Mouse (Mus musculus): ENCODE results near the gene 2300002M23Rik.

The 2300002M23Rik gene

DNA sequence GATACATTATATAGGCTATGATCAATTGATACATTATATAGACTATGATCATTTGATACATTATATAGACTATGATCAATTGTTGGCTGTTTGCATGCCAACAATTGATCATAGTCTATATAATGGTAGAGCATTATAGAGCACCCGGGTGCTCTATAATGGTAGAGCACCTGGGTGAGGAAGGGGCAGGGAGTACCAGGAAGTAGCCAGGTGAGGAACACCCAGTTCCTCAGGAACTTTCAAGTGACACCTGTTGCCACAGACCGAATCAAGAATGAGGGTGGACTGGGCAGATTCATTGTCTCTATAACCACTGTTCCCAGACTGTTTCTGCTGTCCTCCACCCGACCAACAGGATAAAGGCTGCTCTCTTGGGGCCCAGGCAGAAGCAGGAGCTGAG is at the start of gene 2300002M23Rik:
TSS of gene 2300002M23Rik (plus strand) at position 301 of the 400 bp plus-strand sequence.
- no peak for DNase-seq (ENCODE audit: low spot score in 2 of 2)

DNA sequence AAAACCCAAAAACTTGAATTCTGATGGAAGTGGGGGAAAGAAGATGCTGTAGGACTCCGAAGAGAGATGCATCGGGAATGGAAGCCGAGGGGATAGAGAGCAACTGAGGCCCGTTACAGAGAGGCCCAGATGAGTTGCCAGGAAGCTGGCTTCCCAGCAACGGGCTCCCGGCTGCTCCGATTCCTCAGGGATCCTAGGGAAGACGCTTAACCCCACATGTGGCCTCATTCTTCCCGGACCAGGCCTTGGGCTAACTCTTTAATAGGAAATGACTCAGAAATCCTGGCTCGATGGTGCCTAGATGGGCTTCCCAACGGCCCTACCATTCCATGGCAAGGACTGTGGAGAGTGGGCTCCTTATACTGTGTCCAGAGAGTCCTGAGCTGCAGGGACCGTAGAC is 49.7 kb upstream of the 2300002M23Rik start:
- no peak for DNase-seq (ENCODE audit: low spot score in 2 of 2)

DNA sequence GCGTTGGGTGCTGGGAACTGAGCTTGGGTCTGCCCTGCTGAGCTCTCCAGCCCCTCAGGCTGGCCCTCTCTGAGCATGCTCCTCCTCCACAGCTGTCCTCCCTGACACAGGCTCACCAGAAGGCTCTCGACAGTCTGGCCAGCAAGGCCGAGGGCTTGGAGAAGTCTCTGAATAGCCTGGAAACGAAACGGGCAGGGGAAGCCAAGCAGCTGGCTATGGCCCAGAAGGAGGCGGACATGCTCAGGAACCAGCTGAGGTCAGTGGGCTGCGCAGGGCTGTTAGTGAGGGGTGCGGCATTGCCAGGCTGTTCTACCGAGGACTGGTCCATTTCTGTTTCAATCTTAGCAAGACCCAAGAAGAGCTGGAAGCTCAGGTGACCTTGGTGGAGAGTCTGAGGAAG is 42.9 kb upstream of the 2300002M23Rik start:
- DNase-seq (ENCODE audit: low spot score in 2 of 2): no peak

DNA sequence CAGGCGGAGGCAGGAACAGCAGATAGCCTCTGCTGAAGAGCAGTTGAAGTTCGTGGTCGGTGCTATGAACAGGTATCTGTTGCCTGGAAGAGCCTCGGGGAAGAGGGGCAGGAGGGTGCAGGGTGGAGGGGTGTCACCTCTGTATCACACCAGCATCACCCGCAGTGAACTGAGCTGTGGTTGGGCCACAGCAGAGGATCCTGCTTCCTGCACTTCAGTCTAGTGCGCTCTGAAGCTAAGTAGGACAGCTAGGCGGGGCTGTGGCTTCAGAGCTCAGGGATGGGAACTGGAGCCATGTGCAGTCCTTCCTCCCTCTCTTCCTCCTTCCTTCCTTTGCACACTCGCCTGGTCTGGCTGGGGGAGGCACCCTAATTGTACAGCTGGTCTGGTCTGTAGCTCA is 40.6 kb upstream of the 2300002M23Rik start:
- DNase-seq (ENCODE audit: low spot score in 2 of 2): no peak

GRCm38 (mm10) chr17:35532360-35532759 is 34.9 kb upstream of the 2300002M23Rik start:
- DNase-seq (ENCODE audit: low spot score in 2 of 2): no peak

DNA sequence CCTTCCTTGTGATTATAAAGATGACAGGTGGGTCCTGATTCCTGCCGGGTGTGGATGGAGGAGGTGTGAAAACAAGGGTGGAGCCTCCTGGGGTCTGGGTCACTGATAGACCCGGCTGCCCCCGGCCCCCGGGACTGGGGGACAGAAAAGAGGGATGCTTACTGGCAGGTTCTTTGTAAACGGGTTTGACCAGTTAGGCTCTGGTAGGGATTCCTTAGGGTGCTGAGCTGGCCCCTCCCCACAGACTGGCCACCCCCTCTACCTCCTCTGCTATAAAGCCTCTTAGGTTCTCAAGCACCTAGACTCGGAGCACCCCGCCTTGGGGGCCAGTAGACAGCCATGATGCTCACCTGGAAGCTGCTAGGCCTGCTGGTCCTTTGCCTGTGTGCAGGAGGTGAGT is 34.3 kb upstream of the 2300002M23Rik start, which contains the start of gene Psors1c2:
TSS of gene Psors1c2 (plus strand) at position 301 of the 400 bp plus-strand sequence.
- no peak for DNase-seq (ENCODE audit: low spot score in 2 of 2)

DNA sequence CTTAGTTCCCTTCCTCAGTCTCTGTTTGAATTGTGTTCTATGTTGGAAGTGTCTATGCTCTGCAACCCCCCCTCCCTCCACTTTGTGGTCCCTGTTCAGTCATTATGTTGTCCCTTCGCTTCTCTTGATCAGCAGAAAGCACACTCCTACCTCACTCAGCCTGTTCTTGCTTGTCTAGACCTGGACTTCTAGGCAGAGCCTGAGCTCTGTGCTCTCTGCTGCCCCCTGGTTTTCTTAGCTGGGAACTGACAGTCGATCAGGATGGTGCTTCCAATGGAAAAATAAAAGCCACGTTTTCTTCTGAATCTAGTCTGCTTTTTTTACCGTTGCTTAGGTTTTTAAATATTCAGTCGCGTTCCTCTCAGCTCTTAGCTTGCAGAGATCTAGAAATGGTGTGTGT is 32.9 kb upstream of the 2300002M23Rik start:
- DNase-seq (ENCODE audit: low spot score in 2 of 2): peak; percentile 86 to 89

GRCm38 (mm10) chr17:35537421-35537820 is 29.8 kb upstream of the 2300002M23Rik start:
- DNase-seq (ENCODE audit: low spot score in 2 of 2): peak; percentile 47 to 50

DNA sequence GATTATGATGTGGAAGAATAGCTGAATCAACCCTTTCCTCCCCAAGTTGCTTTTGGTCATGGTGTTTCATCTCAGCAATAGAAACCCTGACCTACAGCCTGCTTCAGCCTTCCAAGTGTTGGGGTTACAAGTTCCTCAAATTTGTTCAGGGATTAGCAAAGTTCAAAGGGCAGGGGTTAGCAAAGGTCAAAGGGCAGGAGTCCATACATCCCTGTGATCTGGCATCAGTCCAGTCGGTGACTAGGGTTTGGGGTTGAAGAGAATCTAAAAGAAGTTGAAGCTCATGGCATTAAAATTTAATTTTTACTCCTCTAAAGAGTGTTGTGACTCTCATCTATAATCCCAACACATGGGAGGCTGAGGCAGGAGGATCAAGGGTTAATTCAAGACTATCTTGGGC is 28.8 kb upstream of the 2300002M23Rik start:
- DNase-seq (ENCODE audit: low spot score in 2 of 2): no peak

DNA sequence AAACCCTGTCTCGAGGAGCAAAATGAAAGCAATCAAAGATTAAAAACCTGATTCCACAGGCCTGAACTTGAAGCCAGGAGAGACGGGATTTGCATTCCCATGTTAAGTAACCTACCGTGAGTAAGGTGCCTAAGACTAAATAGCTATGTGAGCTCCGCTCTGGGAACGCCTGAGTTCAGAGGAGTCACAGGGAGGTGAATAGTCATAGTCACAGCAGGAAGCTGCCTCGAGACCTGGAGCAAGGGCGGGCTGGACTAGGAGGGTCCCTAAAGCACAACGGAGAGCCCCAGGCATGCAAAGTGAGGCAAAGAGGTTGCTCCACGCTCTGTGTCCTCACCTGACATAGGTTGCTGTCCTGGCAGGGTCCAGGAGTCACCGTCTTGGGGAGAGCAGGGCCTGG is 27.7 kb upstream of the 2300002M23Rik start:
- DNase-seq (ENCODE audit: low spot score in 2 of 2): no peak

- DNase-seq (ENCODE audit: low spot score in 2 of 2): peak in 1 of 2 experiments; percentile 27
Observed at GRCm38 (mm10) chr17:35542761-35543411, 24.4 kb upstream of the 2300002M23Rik start.

GRCm38 (mm10) chr17:35543412-35543861 is 23.8 kb upstream of the 2300002M23Rik start:
- peak in 1 of 2 experiments; percentile 40 for DNase-seq (ENCODE audit: low spot score in 2 of 2)

- DNase-seq (ENCODE audit: low spot score in 2 of 2): no peak
Observed at GRCm38 (mm10) chr17:35544001-35544400, 23.2 kb upstream of the 2300002M23Rik start.

DNA sequence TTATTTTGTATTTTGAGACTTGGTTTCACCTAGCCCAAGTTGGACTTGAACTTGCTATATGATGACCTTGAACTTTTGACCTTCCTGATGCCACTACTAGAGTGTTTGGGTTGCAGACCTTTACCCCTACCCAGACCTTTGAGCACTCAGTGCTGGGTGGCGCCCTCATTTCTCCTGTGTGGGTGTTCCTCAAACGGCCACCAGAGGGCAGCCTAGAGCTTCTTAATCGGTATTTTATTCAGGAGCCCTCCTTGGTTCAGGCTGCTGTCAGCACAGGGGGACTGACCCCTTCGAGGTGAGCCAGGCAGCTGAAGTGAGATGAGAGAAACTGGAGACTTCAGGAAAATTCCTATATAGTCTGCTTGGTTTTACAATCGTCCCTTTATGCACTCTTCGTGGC is 22.6 kb upstream of the 2300002M23Rik start:
- DNase-seq (ENCODE audit: low spot score in 2 of 2): peak; percentile 67 to 71

DNA sequence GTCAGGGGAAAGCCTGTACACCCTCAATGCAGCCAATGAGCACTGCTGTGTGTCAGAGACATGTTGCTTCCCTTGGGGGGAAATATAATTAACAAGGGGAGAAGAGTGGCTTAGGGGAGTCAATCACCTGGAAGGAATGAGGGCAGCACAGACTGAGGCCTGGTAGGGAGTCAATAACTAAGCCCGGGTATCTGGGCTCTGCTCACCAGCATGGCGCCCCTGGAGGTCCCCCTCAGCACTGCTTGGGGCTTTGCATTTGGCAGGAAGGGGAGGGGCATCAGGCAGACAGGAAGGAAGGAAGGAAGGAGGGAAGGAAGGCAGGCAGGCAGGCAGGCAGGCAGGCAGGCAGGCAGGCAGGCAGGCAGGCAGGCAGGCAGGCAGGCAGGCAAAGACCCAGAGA is 19.8 kb upstream of the 2300002M23Rik start:
- DNase-seq (ENCODE audit: low spot score in 2 of 2): no peak

DNA sequence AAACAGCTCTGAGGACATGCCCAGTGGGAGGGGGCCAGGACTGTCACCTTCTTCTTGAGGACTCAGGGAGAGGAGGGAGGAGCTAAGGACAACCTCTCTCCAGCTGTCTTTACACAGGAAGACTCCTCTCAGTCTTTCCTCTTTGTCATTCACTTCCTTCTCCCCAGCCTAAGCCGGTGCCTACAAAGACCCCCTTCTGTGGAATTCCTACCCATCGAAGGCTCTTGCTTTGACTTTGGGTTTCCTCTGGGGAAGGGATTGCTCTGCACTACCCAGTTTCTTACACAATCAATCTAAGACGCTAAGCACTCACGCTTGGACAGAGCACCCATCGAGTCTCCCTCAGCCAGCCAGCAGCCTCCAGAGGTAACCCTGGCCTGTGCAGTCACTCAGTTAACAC is 18.6 kb upstream of the 2300002M23Rik start:
- no peak for DNase-seq (ENCODE audit: low spot score in 2 of 2)

DNA sequence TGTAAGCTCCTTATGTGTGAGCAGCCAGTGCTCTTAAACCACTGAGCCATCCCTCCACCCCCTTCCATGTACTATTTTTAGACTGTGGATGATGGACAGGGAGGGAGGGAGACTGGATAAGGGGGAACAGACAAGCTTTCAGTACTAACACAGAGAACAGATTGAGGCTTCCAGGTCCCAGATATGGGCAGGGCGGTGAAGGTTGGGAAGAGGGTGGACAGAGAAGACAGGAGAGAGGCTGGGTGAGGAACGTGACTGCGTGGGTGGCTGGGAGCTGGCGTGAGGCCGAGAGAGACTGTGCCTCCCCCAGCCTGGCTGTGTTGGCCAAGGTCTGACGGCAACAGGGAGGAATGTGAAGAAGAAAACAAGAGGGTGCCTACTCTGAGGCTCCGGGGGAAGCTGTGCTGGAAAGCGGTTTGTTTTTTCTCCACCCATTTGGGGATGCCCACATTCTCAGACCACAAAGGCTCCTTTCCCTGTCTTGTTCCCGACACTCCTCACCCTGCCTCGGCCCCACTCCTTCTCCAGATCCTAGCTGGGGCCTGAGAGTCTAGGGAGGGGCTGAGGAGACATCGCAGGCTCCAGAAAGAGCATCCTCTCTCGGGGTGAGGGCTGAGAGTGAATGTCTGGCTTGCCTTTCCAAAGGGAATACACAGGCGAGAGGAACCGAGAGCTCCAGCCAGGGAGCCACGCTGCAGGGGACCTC is 17.7 kb upstream of the 2300002M23Rik start:
- DNase-seq (ENCODE audit: low spot score in 2 of 2): peak; percentile 84 to 85

GRCm38 (mm10) chr17:35550143-35550494 is 17.1 kb upstream of the 2300002M23Rik start:
- DNase-seq (ENCODE audit: low spot score in 2 of 2): no peak

- DNase-seq (ENCODE audit: low spot score in 2 of 2): no peak
Observed at GRCm38 (mm10) chr17:35550871-35551270, 16.4 kb upstream of the 2300002M23Rik start.

DNA sequence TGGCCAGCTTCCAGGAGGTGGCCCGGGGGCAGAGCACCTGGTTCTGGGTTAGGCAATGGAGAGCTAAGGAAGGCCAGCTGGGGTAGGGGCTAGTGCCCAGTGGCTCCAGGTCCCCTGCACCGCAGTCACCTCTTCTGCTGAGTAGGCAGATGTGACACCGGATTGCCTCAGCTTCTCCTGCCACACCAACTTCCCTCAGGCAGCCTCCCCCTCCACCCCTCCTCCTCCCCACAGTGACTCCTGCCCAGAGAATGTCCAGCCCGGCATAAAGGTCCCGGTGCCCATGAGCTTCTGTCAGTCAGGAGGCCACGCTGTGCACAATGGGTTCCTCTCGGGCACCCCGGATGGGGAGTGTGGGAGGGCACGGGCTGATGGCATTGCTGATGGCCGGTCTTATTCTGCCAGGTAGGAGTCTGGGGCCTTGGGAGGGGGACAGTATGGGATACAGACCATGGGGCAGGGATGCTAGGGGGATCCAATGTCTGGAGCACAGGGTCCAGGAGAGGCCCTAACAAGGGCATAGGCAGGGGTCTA is 15.3 kb upstream of the 2300002M23Rik start, which contains the start of gene Cdsn:
TSS of gene Cdsn (plus strand) at position 248 of the 534 bp plus-strand sequence.
- DNase-seq (ENCODE audit: low spot score in 2 of 2): no peak

GRCm38 (mm10) chr17:35554321-35554720 is 12.9 kb upstream of the 2300002M23Rik start:
- DNase-seq (ENCODE audit: low spot score in 2 of 2): no peak

DNA sequence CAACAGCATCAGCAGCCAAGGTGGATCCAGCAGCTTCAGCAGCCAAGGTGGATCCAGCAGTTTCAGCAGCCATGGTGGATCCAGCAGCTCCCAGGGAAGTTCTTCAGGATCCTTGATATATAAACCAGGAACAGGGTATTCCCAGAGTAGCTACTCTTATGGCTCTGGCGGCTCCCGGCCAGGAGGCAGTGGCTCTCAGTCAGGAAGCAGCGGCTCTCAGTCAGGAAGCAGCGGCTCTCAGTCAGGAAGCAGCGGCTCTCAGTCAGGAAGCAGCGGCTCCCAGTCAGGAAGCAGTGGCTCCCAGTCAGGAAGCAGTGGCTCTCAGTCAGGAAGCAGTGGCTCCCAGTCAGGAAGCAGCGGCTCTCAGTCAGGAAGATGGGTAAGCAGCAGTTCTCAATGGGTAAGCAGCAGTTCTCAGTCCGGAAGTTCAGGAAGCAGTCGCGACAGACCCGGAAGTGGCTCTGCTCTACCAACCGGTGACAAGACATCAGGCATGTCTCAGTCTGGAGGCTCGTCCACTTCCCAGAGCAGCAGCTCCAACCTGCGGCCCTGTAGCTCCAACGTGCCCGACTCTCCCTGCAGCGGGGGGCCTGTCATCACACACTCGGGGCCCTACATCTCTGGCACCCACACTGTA is 12.4 kb upstream of the 2300002M23Rik start:
- DNase-seq (ENCODE audit: low spot score in 2 of 2): no peak
